20 mouse cellular contexts compared by ENCODE assay signal in genomic region chr19:44370231-44370630, GRCm38 (mm10). TPM values are rescaled to one million over a fixed set of nuclear protein-coding genes. Genes with fewer than 3 reads are reported as not detected.
"Had no signal": no experiment of that assay in that cellular context is flagged by ENCODE, and none has a peak within 500 bp of the region (broad histone marks: within the 10 kb centered on the region; RNA-seq: fewer than 3 reads in every experiment).

No protein-coding gene starts in this region.

- H3K36me3 ChIP-seq: liver, embryonic 12.5 days; midbrain, embryonic 10.5 days; midbrain, embryonic 13.5 days; midbrain, embryonic 15.5 days; neural tube, embryonic 13.5 days; neural tube, embryonic 15.5 days had no signal

- H3K9ac ChIP-seq: liver, embryonic 12.5 days; liver, embryonic 14.5 days; lung, embryonic 14.5 days; midbrain, embryonic 13.5 days; midbrain, embryonic 15.5 days; neural tube, embryonic 13.5 days; neural tube, embryonic 15.5 days had no signal

- DNase-seq: lung, adult 18-20 months; lung, embryonic 14.5 days; lung, postnatal 4 days; retina, postnatal 1 day; right cerebral cortex, adult 18-20 months; right cerebral cortex, postnatal 25 days; right cerebral cortex, postnatal 4 days; spleen, adult 18-20 months; thymus, adult 18-20 months; thymus, postnatal 14 days; thymus, postnatal 36 days had no signal

- H3K4me1 ChIP-seq: midbrain, embryonic 10.5 days; midbrain, embryonic 13.5 days; midbrain, embryonic 15.5 days had no signal

- H3K4me3 ChIP-seq: liver, embryonic 12.5 days; midbrain, embryonic 10.5 days; midbrain, embryonic 13.5 days; midbrain, embryonic 15.5 days; myocyte; neural tube, embryonic 13.5 days; neural tube, embryonic 15.5 days had no signal

- H3K9me3 ChIP-seq: liver, embryonic 12.5 days; midbrain, embryonic 10.5 days; midbrain, embryonic 13.5 days; midbrain, embryonic 15.5 days; neural tube, embryonic 13.5 days; neural tube, embryonic 15.5 days had no signal

- H3K27ac ChIP-seq: liver, embryonic 12.5 days; liver, embryonic 14.5 days; midbrain, embryonic 10.5 days; midbrain, embryonic 13.5 days; midbrain, embryonic 15.5 days; neural tube, embryonic 13.5 days; neural tube, embryonic 15.5 days had no signal

- H3K4me2 ChIP-seq: liver, embryonic 12.5 days; lung, embryonic 14.5 days; midbrain, embryonic 13.5 days; midbrain, embryonic 15.5 days; neural tube, embryonic 13.5 days; neural tube, embryonic 15.5 days had no signal

- H3K27me3 ChIP-seq: midbrain, embryonic 15.5 days; neural tube, embryonic 13.5 days; neural tube, embryonic 15.5 days had no signal

- ATAC-seq: liver, embryonic 12.5 days; midbrain, embryonic 13.5 days; midbrain, embryonic 15.5 days had no signal

RNA-seq across cellular contexts. Expression of gene Scd4, which starts 37.3 kb away (rescaled TPM):
- polyA plus RNA-seq: lung, embryonic 14.5 days; neural tube, embryonic 11.5 days had no signal
